Mouse (Mus musculus): ENCODE data around the gene Cdyl2.

DNA sequence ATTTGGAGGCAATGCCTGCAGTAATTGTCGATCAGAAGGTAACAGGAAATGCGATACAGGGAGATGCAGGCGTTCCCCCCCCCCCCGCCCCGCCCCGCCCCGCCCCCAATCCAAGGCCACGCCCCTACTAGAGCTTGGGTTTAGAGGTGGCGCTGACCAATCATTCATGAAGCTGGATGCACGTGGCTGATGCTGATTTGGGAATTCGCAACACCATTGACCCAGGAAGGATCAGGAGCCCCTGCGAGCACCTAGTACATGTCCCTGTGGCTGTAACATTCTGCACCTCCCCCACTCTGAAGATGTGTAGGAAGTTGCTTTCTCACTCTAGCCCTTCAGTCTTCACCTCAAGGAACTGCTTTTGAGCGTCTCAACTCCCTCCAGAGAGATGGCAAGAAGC, 126.6 kb downstream of the Cdyl2 start:
- TF ChIP-seq CHD2 (IDR thresholded peaks at IDR 0.05; ENCODE audit: low read depth, low read length) (no peak), HCFC1 (IDR thresholded peaks at IDR 0.05; ENCODE audit: borderline replicate concordance, insufficient read depth, low read length) (no peak), MAFK (IDR thresholded peaks at IDR 0.05; ENCODE audit: insufficient read depth, low read depth, low read length) (no peak)
